Mouse (Mus musculus) MEL (cell line): Measurements from ENCODE around the gene Spag16. TPM values are rescaled to one million over a fixed set of nuclear protein-coding genes. Genes with fewer than 3 reads are reported as not detected.

ENCODE experiments used
- DNase-seq: peaks from one replicate; pipeline ENCODE4 v3.0.0; 2011; ENCODE audit warnings: low read depth, low spot score
- H3K27ac ChIP-seq: 2 replicates; pipeline ENCODE4 v1.5.1; 2012; ENCODE audit warnings: low read depth, mild to moderate bottlenecking, control low read depth, low read length, moderate library complexity; ENCODE audit not compliant: control insufficient read depth
- H3K27me3 ChIP-seq, 2 experiments: fragments of 150-350 bp in 1 of 2; sonication (generic) in 1 of 2; 2 replicates each; pipeline ENCODE4 v1.6.1; 2012; ENCODE audit warnings: low read length in 2 of 2, mild to moderate bottlenecking in 2 of 2, improper control_type of control experiment in 1 of 2, moderate library complexity in 1 of 2; ENCODE audit not compliant: insufficient read depth in 2 of 2, control insufficient read depth in 1 of 2
- H3K36me3 ChIP-seq, 2 experiments: 2 replicates each; pipeline ENCODE4 v1.6.1; 2012 to 2014; ENCODE audit warnings: low read length in 2 of 2, improper control_type of control experiment in 1 of 2, inconsistent platforms in 1 of 2, mild to moderate bottlenecking in 1 of 2; ENCODE audit not compliant: insufficient read depth in 2 of 2, control insufficient read depth in 1 of 2
- H3K4me1 ChIP-seq, 2 experiments: fragments of 150-350 bp in 1 of 2; sonication (generic) in 1 of 2; 2 replicates each; pipeline ENCODE4 v1.6.1; 2012; ENCODE audit warnings: low read length in 2 of 2, improper control_type of control experiment in 1 of 2, mild to moderate bottlenecking in 1 of 2; ENCODE audit not compliant: insufficient read depth in 2 of 2, control insufficient read depth in 1 of 2
- H3K4me3 ChIP-seq, 2 experiments: fragments of 150-350 bp in 1 of 2; sonication (generic) in 1 of 2; 2 replicates each; pipeline ENCODE4 v1.5.1; 2012; ENCODE audit warnings: low read depth in 2 of 2, low read length in 2 of 2, mild to moderate bottlenecking in 2 of 2, moderate library complexity in 2 of 2, control low read depth in 1 of 2, improper control_type of control experiment in 1 of 2; ENCODE audit not compliant: control insufficient read depth in 1 of 2, insufficient read depth in 1 of 2
- H3K79me2 ChIP-seq: 2 replicates; pipeline ENCODE4 v1.6.1; 2012; ENCODE audit warnings: mild to moderate bottlenecking, low read length, moderate library complexity; ENCODE audit not compliant: control insufficient read depth, poor library complexity, insufficient read depth
- H3K9ac ChIP-seq: 2 replicates; pipeline ENCODE4 v1.6.1; 2012; ENCODE audit warnings: low read depth, mild to moderate bottlenecking, control low read depth, low read length, moderate library complexity; ENCODE audit not compliant: control insufficient read depth, poor library complexity, severe bottlenecking
- H3K9me3 ChIP-seq: fragments of 150-350 bp; sonication (generic); replicated peaks from 2 replicates; pipeline ENCODE4 v1.6.1; 2012; ENCODE audit warnings: mild to moderate bottlenecking, low read length, improper control_type of control experiment, moderate library complexity; ENCODE audit not compliant: insufficient read depth
- BHLHE40 ChIP-seq: IDR thresholded peaks from 2 replicates; pipeline ENCODE4 v1.6.1; 2012; ENCODE audit warnings: low read depth, mild to moderate bottlenecking, inconsistent platforms, low read length, improper control_type of control experiment, borderline replicate concordance
- CHD1 ChIP-seq: IDR thresholded peaks from 2 replicates; pipeline ENCODE4 v1.6.1; 2012; ENCODE audit warnings: low read depth, mild to moderate bottlenecking, inconsistent platforms, low read length, improper control_type of control experiment
- CTCF ChIP-seq, 3 experiments: IDR thresholded peaks in 2 of 3; conservative IDR thresholded peaks in 1 of 3; 2 replicates each; pipeline ENCODE4 v1.5.1; 2011 to 2012; ENCODE audit warnings: low read length in 3 of 3, low read depth in 2 of 3, mild to moderate bottlenecking in 2 of 3, improper control_type of control experiment in 1 of 3, inconsistent platforms in 1 of 3, mixed read lengths in 1 of 3, moderate library complexity in 1 of 3; ENCODE audit not compliant: control insufficient read depth in 1 of 3, insufficient read depth in 1 of 3, poor library complexity in 1 of 3, severe bottlenecking in 1 of 3
- ELF1 ChIP-seq: IDR thresholded peaks from 2 replicates; pipeline ENCODE4 v1.6.1; 2014; ENCODE audit warnings: low read depth, mild to moderate bottlenecking, inconsistent platforms, low read length, improper control_type of control experiment, moderate library complexity
- GABPA ChIP-seq: IDR thresholded peaks from 2 replicates; pipeline ENCODE4 v1.6.1; 2012; ENCODE audit warnings: low read depth, mild to moderate bottlenecking, inconsistent platforms, low read length, improper control_type of control experiment, moderate library complexity
- JUND ChIP-seq: IDR thresholded peaks from 2 replicates; pipeline ENCODE4 v1.6.1; 2011; ENCODE audit warnings: low read depth, mild to moderate bottlenecking, improper control_type of control experiment, low read length
- KAT2A ChIP-seq: conservative IDR thresholded peaks from 2 replicates; pipeline ENCODE4 v1.6.1; 2012; ENCODE audit warnings: low read depth, low read length, improper control_type of control experiment, inconsistent platforms
- MAFK ChIP-seq: IDR thresholded peaks from 2 replicates; pipeline ENCODE4 v1.6.1; 2011; ENCODE audit warnings: low read depth, mild to moderate bottlenecking, low read length, improper control_type of control experiment, borderline replicate concordance
- MEF2A ChIP-seq: IDR thresholded peaks from 2 replicates; pipeline ENCODE4 v1.6.1; 2014; ENCODE audit warnings: low read depth, mild to moderate bottlenecking, inconsistent platforms, low read length, improper control_type of control experiment; ENCODE audit not compliant: poor library complexity, insufficient replicate concordance, severe bottlenecking; ENCODE audit errors: extremely low read depth
- MXI1 ChIP-seq: IDR thresholded peaks from 2 replicates; pipeline ENCODE4 v1.6.1; 2011; ENCODE audit warnings: mild to moderate bottlenecking, low read depth, low read length, improper control_type of control experiment
- MYB ChIP-seq: IDR thresholded peaks from 2 replicates; pipeline ENCODE4 v1.6.1; 2011; ENCODE audit warnings: mild to moderate bottlenecking, low read depth, low read length, improper control_type of control experiment
- MYC ChIP-seq: IDR thresholded peaks from 2 replicates; pipeline ENCODE4 v1.6.1; 2011; ENCODE audit warnings: low read depth, mild to moderate bottlenecking, low read length, improper control_type of control experiment, moderate library complexity
- NELFE ChIP-seq: IDR thresholded peaks from 2 replicates; pipeline ENCODE4 v1.6.1; 2011; ENCODE audit warnings: low read depth, low read length, improper control_type of control experiment
- NRF1 ChIP-seq: IDR thresholded peaks from 2 replicates; pipeline ENCODE4 v1.6.1; 2014; ENCODE audit warnings: low read depth, mild to moderate bottlenecking, inconsistent platforms, low read length, improper control_type of control experiment, moderate library complexity; ENCODE audit not compliant: poor library complexity, insufficient read depth, severe bottlenecking
- POLR2A ChIP-seq, 2 experiments: IDR thresholded peaks; 2 replicates each; pipeline ENCODE4 v1.6.1; 2011 to 2012; ENCODE audit warnings: low read length in 2 of 2, mild to moderate bottlenecking in 2 of 2, control low read depth in 1 of 2, improper control_type of control experiment in 1 of 2, low read depth in 1 of 2, moderate library complexity in 1 of 2; ENCODE audit not compliant: control insufficient read depth in 1 of 2, insufficient read depth in 1 of 2, poor library complexity in 1 of 2
- RAD21 ChIP-seq: IDR thresholded peaks from 2 replicates; pipeline ENCODE4 v1.6.1; 2011; ENCODE audit warnings: mild to moderate bottlenecking, low read depth, low read length, improper control_type of control experiment
- RCOR1 ChIP-seq: IDR thresholded peaks from 2 replicates; pipeline ENCODE4 v1.6.1; 2012; ENCODE audit warnings: low read depth, mild to moderate bottlenecking, inconsistent platforms, low read length, improper control_type of control experiment
- SMC3 ChIP-seq: IDR thresholded peaks from 2 replicates; pipeline ENCODE4 v1.6.1; 2011; ENCODE audit warnings: low read depth, low read length, improper control_type of control experiment
- TAL1 ChIP-seq: IDR thresholded peaks from 2 replicates; pipeline ENCODE4 v1.6.1; 2012; ENCODE audit warnings: mild to moderate bottlenecking, inconsistent platforms, low read length, moderate library complexity, mixed read lengths
- TBP ChIP-seq: IDR thresholded peaks from 2 replicates; pipeline ENCODE4 v1.8.0; 2011; ENCODE audit warnings: low read depth, low read length, improper control_type of control experiment
- TCF12 ChIP-seq: IDR thresholded peaks from 2 replicates; pipeline ENCODE4 v1.6.1; 2014; ENCODE audit warnings: low read depth, mild to moderate bottlenecking, inconsistent platforms, low read length, improper control_type of control experiment, moderate library complexity
- UBTF ChIP-seq: IDR thresholded peaks from 2 replicates; pipeline ENCODE4 v1.6.1; 2012; ENCODE audit warnings: low read depth, mild to moderate bottlenecking, inconsistent platforms, low read length, improper control_type of control experiment, moderate library complexity, borderline replicate concordance; ENCODE audit not compliant: insufficient read depth
- USF1 ChIP-seq: IDR thresholded peaks from 2 replicates; pipeline ENCODE4 v1.6.1; 2014; ENCODE audit warnings: low read depth, mild to moderate bottlenecking, inconsistent platforms, low read length, improper control_type of control experiment, moderate library complexity
- ZNF384 ChIP-seq: IDR thresholded peaks from 2 replicates; pipeline ENCODE4 v1.6.1; 2012; ENCODE audit warnings: low read depth, mild to moderate bottlenecking, inconsistent platforms, low read length, improper control_type of control experiment
- polyA plus RNA-seq, 2 experiments: library from polyadenylated mRNA; stranded (reverse) in 1 of 2; unstranded in 1 of 2; fragments of >175 nt in 1 of 2; fragments of >200 nt in 1 of 2; gene quantifications; 2 replicates each; pipeline versions ENCODE4 v1.2.1 to v1.2.4; 2012; ENCODE audit warnings: low replicate concordance in 2 of 2, low read depth in 1 of 2; ENCODE audit not compliant: insufficient read length in 2 of 2, insufficient read depth in 1 of 2, missing spikeins in 1 of 2
- total RNA-seq: library from RNA; depleted of rRNA; stranded (reverse); fragments of 300-350 nt; gene quantifications from 2 replicates; pipeline ENCODE4 v1.2.3, GENCODE M21; 2012

Gene Spag16
- total and polyA plus RNA-seq, 3 experiments: not detected

GRCm38 (mm10) chr1:70703934-70704333, 877.2 kb downstream of the Spag16 start:
- Histone ChIP-seq H3K79me2 (no peaks in the 10 kb centered on the region), H3K36me3 (no peaks in the 10 kb centered on the region), H3K4me1 (no peaks in the 10 kb centered on the region), H3K27ac (no peak overlapping the region), H3K4me3 (no peak overlapping the region), H3K27me3 (no peaks in the 10 kb centered on the region), H3K9me3 (no peaks in the 10 kb centered on the region), H3K9ac (no peak overlapping the region)
- no peak for DNase-seq
- no peak for TF ChIP-seq RAD21
- no peak for TF ChIP-seq MXI1
- no peak for TF ChIP-seq POLR2A (IDR thresholded peaks at IDR 0.05; ENCODE audit: control insufficient read depth in 1 of 2, insufficient read depth in 1 of 2, low read depth in 1 of 2, low read length in 2 of 2, poor library complexity in 1 of 2)
- TF ChIP-seq GABPA: no peak
- TF ChIP-seq MEF2A: no peak
- TF ChIP-seq USF1: no peak
- no peak for TF ChIP-seq NELFE
- no peak for TF ChIP-seq TAL1
- no peak for TF ChIP-seq NRF1
- no peak for TF ChIP-seq UBTF
- TF ChIP-seq KAT2A: no peak

GRCm38 (mm10) chr1:70705821-70706220, 879.1 kb downstream of the Spag16 start:
- Histone ChIP-seq H3K4me1 (no peaks in the 10 kb centered on the region), H3K36me3 (no peaks in the 10 kb centered on the region), H3K27ac (no peak overlapping the region), H3K27me3 (no peaks in the 10 kb centered on the region), H3K9ac (no peak overlapping the region), H3K9me3 (no peaks in the 10 kb centered on the region), H3K79me2 (no peaks in the 10 kb centered on the region), H3K4me3 (no peak overlapping the region)
- DNase-seq: no peak
- TF ChIP-seq GABPA (no peak), MXI1 (no peak), CHD1 (no peak), TCF12 (no peak), SMC3 (no peak), RCOR1 (no peak), POLR2A (IDR thresholded peaks at IDR 0.05; ENCODE audit: control insufficient read depth in 1 of 2, insufficient read depth in 1 of 2, low read depth in 1 of 2, low read length in 2 of 2, poor library complexity in 1 of 2) (no peak), TAL1 (no peak), RAD21 (no peak), ZNF384 (no peak), MYB (no peak), MAFK (no peak), CTCF (IDR thresholded peaks at IDR 0.05 in 2 of 3, conservative IDR thresholded peaks at IDR 0.05 in 1 of 3; ENCODE audit: control insufficient read depth in 1 of 3, insufficient read depth in 1 of 3, low read depth in 2 of 3, low read length in 3 of 3, poor library complexity in 1 of 3, severe bottlenecking in 1 of 3) (no peak), ELF1 (no peak), JUND (no peak), KAT2A (no peak), BHLHE40 (no peak), MYC (no peak), TBP (no peak)
